Mouse (Mus musculus): Measurements from ENCODE around the gene Cntnap4.

The Cntnap4 gene

GRCm38 (mm10) chr8:112569471-112570141 lies at the start of gene Cntnap4:
Gene Cntnap4 (plus strand): TSS chr8:112570043.
- in situ Hi-C loops (cut with MboI; ENCODE audit: unreplicated experiment in 2 of 2) = no loop called here

DNA sequence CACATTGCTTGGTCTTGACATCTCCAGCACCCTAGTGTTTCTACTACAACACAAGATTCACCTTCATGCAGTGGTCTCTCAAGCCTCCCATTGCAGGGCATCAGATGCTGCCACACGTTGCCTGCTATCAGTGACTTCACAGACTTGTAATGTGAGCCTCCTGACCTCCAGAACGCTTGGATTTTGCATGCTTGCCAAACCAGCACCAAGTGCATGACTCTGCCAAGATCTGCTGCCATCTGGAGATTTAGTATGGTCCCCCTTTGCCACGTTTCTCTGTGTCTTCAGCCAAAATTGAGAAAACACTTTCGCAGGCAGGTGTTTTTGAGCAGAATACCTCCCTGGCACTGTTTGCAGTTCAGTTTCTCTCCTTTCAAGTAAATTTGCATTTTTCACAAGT lies 12.5 kb upstream of the Cntnap4 start:
- in situ Hi-C loops (cut with MboI; ENCODE audit: unreplicated experiment in 2 of 2) = no loop called here

GRCm38 (mm10) chr8:112570541-112570940 lies 698 bp downstream of the Cntnap4 start:
- in situ Hi-C loops (cut with MboI; ENCODE audit: unreplicated experiment in 2 of 2) = no loop called here

DNA sequence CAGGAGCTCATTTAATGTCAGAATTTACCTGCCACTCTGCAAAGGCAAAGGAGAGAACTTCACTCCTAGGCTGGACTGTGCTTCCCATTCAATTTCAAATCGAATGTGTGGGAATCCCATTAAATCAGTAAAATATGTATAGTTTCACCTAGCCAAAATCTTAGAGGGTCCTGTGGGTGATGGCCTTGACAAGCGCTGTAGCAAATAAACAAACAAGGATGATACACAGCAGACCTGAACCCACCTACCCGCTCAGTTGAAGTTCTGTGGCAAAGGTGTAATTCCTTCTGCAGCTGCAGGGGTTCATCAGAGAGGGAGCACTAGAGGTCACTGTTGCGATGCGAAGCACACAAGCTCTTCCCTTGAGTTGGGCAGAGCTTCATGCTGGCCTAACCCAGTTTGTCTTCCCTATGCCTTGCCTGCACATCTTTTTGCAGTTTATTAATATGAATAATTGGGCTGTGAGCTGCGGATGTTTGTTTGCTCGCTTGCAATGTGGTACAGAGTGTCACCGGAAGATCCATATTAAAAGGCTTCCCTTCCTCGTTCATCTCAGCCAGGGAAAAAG lies 1.6 kb downstream of the Cntnap4 start:
- in situ Hi-C loops (cut with MboI; ENCODE audit: unreplicated experiment in 2 of 2) = no loop called here

DNA sequence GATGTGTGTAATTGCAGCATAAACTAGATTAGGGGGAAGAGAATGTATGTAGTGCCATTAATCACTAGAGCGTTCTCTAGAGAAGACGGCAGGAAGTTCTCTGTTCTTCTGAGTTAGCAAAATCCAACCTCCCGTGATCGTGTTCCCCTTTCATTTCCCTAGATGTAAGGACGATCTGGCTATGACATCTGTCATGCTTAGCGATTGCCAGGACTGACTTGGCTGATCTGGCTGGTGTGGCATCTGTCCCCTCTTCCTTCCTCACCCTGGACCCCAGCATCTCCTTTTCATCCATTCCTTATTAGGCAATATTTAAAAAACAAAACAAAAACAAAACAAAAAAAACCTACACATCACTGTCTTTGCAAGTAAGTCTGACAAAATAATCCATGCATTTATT lies 11.6 kb downstream of the Cntnap4 start:
- in situ Hi-C loops (cut with MboI; ENCODE audit: unreplicated experiment in 2 of 2) = no loop called here

DNA sequence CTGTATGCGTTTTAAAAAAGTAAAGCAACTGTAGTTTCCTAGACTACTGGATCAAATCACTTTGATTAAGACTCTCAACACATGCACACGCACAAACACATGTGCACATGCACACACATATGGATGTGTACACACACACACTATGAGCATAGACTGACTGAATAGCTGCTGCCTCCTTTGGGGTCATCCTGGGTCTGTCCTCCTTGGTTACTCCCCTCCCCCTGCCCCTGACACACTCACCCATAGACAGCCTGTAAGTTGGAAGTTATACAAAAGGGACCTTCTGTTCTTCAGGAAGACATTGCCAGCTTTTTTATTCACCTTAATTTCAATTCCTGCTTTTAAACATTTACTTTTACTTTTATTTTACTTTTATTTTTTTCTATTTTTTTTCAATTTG lies 13.6 kb downstream of the Cntnap4 start:
- in situ Hi-C loops (cut with MboI; ENCODE audit: unreplicated experiment in 2 of 2) = no loop called here

DNA sequence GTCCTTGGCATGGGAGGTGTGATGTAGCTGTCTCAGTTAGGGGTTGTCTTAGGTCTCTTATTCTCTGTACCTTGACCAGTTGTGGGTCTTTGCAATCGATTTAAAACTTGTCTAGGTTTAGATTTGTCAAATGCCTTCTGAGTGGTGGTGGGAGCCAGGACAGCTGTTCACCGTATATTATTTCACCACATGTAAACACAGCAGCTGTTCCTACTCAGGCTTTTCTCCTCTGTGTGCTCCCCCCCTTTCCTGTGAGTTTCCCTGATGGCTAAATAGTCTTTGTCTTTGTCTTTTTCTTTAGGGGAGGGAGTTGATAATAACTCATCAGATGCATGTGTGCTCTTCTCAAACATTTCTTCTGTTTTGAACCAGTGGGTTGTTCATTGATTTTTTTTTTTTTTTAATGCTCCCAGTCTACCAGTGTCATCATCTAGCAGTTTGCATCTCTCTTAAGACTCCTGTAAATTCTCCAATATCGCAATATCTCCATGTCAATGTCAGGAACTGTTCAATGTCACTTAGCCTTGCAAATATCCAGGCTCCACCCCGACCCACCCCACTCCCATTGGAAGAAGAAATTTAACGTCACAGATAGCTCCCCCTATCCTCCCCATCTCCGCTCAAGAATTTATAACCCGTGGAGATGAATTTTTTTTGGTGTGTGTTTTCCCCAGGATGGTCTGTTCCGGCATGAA lies 18.7 kb downstream of the Cntnap4 start:
- in situ Hi-C loops (cut with MboI; ENCODE audit: unreplicated experiment in 2 of 2) = no loop called here

- in situ Hi-C loops (cut with MboI; ENCODE audit: unreplicated experiment in 2 of 2) = no loop called here
Measured at GRCm38 (mm10) chr8:112589052-112589389, 19.2 kb downstream of the Cntnap4 start.

DNA sequence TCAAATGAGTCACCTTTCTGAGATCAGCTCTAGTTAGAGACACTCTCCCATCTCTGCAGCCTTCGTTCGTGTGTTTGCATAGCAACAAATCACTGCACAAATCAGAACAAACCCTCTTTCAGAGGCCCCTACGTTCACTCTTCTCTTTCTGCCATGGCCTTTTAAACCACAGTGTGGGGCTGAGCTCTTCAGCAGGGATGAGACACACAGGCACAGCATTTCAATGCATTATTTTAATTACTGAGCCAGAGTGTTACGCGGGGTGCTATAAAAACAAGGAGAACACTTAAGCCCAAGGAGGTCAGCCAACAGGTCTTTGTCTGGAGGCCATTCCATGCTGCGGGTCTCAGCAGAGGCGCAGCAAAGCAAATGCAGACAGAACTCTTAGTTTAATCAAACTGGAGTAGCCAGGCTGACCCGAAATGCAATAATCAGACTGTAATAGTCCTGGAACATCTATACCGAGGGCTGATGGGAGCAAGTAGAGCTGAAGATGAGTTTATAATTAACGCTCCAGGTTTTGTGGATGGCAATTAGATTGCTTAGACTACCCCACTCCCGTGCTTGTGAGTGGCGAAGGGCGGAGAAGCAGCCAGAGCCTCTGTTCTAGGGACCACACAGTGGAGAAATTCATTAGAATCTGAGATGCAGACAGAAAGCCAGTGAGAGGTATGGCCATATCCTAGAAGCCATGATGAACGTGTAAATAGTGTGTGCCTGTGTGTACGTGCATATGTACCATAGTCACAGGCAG lies 26.4 kb downstream of the Cntnap4 start:
- in situ Hi-C loops (cut with MboI; ENCODE audit: unreplicated experiment in 2 of 2) = no loop called here

GRCm38 (mm10) chr8:112599975-112600374 lies 30.1 kb downstream of the Cntnap4 start:
- in situ Hi-C loops (cut with MboI; ENCODE audit: unreplicated experiment in 2 of 2) = no loop called here

DNA sequence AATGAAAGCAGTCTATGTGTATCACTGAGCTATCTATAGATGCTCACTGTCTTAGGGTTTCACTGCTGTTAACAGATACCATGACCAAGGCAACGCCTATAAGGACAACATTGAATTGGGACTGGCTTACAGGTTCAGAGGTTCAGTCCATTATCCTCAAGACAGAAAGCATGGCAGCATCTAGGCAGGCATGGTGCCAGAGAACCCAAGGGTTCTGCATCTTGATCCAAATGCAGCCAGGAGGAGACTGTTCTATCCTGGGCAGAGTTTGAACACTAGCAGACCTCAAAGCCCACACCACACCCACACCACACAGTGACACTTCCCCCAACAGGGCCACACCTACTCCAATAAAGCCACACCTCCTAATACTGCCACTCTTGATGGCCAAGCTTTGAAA lies 31.3 kb downstream of the Cntnap4 start:
- in situ Hi-C loops (cut with MboI; ENCODE audit: unreplicated experiment in 2 of 2) = no loop called here

DNA sequence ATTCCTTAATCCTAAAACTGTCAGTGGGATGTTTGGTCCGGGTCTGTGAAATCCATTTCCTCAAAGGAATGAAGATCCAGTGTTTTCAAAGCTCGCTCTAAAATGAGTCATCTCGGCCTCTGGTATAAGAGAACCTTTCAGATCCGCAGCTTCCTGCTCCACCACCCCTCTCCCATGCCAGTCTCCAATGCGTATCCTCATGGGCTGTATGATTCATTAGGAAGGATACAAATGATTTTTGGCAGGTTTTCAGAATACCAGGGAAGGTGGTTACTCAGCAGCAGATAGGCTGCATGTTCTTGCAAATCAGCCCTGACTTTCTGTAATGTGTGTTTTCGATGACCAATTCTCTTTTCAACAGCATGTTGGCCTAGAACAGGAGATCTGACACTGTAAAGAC lies 40.3 kb downstream of the Cntnap4 start:
- in situ Hi-C loops (cut with MboI; ENCODE audit: unreplicated experiment in 2 of 2) = no loop called here

GRCm38 (mm10) chr8:112628791-112629190 lies 58.9 kb downstream of the Cntnap4 start:
- in situ Hi-C loops (cut with MboI; ENCODE audit: unreplicated experiment in 2 of 2) = no loop called here

DNA sequence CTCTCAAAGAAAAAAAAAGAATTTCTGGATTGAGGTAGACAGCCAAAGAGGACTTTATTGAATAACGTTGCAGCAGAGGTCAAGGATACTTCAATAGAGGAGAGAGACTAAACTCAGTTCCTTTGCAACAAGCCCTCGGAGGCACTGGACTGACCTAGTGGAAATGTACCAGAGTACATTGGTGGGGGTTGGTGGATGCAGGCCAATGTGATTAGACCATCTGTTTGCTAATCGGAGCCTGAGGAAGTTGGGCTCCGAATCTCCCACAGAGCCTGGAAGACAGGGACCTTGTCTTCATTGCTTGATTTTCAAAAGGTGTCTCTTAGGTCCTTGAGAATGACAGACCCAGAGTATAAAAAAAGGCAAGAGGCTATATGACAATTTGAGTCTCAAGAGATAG lies 82.8 kb downstream of the Cntnap4 start:
- in situ Hi-C loops (cut with MboI; ENCODE audit: unreplicated experiment in 2 of 2) = no loop called here

GRCm38 (mm10) chr8:112653276-112653675 lies 83.4 kb downstream of the Cntnap4 start:
- in situ Hi-C loops (cut with MboI; ENCODE audit: unreplicated experiment in 2 of 2) = no loop called here

DNA sequence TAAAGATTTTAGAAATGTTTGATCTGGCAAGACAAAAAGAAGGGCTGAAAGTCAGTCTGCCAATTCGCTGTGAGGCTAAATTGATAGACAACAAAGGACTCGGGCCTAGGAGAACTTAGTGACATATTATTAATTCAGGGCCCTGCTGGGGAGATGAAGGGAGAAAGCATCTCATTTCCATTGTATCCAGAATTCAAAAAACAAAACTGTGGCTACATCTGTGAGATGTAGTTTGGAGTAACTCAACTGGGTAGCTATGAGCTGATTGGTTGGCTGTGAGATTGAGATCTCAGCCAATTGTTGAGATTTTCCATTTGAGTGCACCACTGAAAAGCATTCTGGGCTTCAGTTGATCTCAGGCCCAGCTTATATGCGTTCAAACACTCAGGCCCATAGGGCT lies 84.2 kb downstream of the Cntnap4 start:
- in situ Hi-C loops (cut with MboI; ENCODE audit: unreplicated experiment in 2 of 2) = no loop called here

DNA sequence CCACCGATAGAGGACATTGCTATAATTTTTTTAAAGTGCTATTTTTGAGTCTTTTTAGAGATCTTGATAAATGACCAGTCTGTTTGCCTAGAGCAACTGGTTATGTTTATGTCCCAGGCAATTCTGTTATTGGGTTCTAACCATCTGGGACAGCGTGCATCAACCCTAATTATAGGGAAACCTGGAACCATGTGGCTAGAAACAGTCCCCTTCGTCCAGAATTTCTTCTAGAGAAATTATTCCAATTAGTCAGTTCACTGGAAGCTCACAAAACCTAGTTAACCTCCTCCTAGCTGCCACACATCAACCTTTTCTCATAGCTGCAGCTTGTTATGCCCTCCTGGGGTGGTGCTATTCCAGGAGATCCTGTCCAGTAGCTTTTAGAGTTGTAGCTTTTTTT lies 94.2 kb downstream of the Cntnap4 start:
- in situ Hi-C loops (cut with MboI; ENCODE audit: unreplicated experiment in 2 of 2) = no loop called here

GRCm38 (mm10) chr8:112674671-112675070 lies 104.8 kb downstream of the Cntnap4 start:
- in situ Hi-C loops (cut with MboI; ENCODE audit: unreplicated experiment in 2 of 2) = no loop called here

DNA sequence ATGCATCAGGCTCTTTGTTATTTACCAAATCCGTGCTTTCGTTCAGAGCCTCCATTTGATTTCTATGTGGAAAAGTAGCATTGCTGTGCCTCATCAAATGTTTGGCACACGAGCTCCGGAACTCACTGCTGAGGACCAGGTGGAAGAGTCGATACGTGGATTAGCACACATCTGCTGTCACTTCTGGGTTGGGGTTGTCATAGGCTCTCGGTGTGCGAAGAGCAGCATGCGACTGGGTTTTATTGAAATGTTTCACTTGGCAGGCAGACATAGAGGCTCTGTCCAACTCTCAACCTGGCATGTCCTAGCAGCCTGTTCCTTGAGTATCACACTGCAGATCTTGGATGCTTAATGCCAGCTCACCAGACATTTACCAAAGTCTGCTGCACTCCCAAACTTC lies 111.9 kb downstream of the Cntnap4 start:
- in situ Hi-C loops (cut with MboI; ENCODE audit: unreplicated experiment in 2 of 2) = no loop called here

GRCm38 (mm10) chr8:112695708-112696107 lies 125.9 kb downstream of the Cntnap4 start:
- in situ Hi-C loops (cut with MboI; ENCODE audit: unreplicated experiment in 2 of 2) = no loop called here

DNA sequence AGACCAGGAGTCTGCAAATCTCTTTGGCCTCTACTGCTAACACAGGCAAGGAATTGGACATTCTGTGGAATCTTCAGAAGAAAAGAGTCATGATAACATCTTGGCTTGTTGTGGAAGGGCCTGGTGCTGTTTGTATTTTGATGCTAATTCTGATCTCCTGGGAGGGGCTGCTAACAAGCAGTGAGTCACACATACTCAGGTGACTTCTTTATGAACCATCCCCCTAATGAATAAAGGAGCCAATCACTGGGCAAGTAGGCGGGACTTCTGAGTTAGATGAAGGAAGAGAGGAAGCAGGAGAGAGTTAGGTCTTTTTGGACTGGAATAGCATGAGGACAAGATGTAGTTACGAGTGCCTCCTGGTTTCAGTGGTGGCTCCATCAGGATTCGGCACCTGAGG lies 128.3 kb downstream of the Cntnap4 start:
- in situ Hi-C loops (cut with MboI; ENCODE audit: unreplicated experiment in 2 of 2) = no loop called here

GRCm38 (mm10) chr8:112716982-112717381 lies 147.1 kb downstream of the Cntnap4 start:
- in situ Hi-C loops (cut with MboI; ENCODE audit: unreplicated experiment in 2 of 2) = no loop called here
